Mouse (Mus musculus) CH12.LX (cell line): ENCODE results near the gene Scel. TPM values are rescaled to one million over a fixed set of nuclear protein-coding genes. Genes with fewer than 3 reads are reported as not detected.

Experiments used
- DNase-seq: peaks from one replicate; pipeline ENCODE4 v3.0.0-alpha.2; 2013; ENCODE audit errors: extremely low read depth
- H3K27ac ChIP-seq: 2 replicates; pipeline ENCODE4 v1.5.1; 2012; ENCODE audit warnings: low read depth, mild to moderate bottlenecking, control low read depth, moderate library complexity; ENCODE audit not compliant: insufficient read depth
- H3K27me3 ChIP-seq: replicated peaks from 2 replicates; pipeline ENCODE3; 2012; ENCODE audit warnings: inconsistent platforms
- H3K36me3 ChIP-seq, 2 experiments: replicated peaks in 1 of 2; 2 replicates each; pipeline versions ENCODE3 to v1.6.1; 2012; ENCODE audit warnings: inconsistent platforms in 1 of 2, low read length in 1 of 2, mild to moderate bottlenecking in 1 of 2, mixed read lengths in 1 of 2, moderate library complexity in 1 of 2; ENCODE audit not compliant: control insufficient read depth in 1 of 2, insufficient read depth in 1 of 2
- H3K4me1 ChIP-seq, 2 experiments: 2 replicates each; pipeline ENCODE4 v1.6.1; 2012; ENCODE audit warnings: inconsistent platforms in 1 of 2, moderate library complexity in 1 of 2; ENCODE audit not compliant: insufficient read depth in 2 of 2, control insufficient read depth in 1 of 2
- H3K4me2 ChIP-seq: 2 replicates; pipeline ENCODE4 v1.6.1; 2012; ENCODE audit warnings: low read depth, mild to moderate bottlenecking, control low read depth; ENCODE audit not compliant: poor library complexity, insufficient read depth, severe bottlenecking
- H3K4me3 ChIP-seq, 3 experiments: fragments of 150-350 bp in 1 of 3; sonication (generic) in 1 of 3; replicated peaks in 1 of 3; 2 replicates each; pipeline versions ENCODE3 to v1.5.1; 2011 to 2012; ENCODE audit warnings: low read depth in 2 of 3, low read length in 2 of 3, mild to moderate bottlenecking in 2 of 3, moderate library complexity in 2 of 3, control low read depth in 1 of 3, improper control_type of control experiment in 1 of 3, inconsistent platforms in 1 of 3, mixed read lengths in 1 of 3; ENCODE audit not compliant: poor library complexity in 1 of 3
- H3K79me2 ChIP-seq: replicated peaks from 2 replicates; pipeline ENCODE4 v1.6.1; 2012; ENCODE audit warnings: mild to moderate bottlenecking, moderate library complexity; ENCODE audit not compliant: control insufficient read depth, poor library complexity, insufficient read depth, severe bottlenecking; ENCODE audit errors: extremely low read depth
- H3K9ac ChIP-seq: 2 replicates; pipeline ENCODE4 v1.6.1; 2012; ENCODE audit warnings: low read depth, mild to moderate bottlenecking, control low read depth, moderate library complexity; ENCODE audit not compliant: insufficient read depth
- H3K9me3 ChIP-seq: replicated peaks from 2 replicates; pipeline ENCODE3; 2012; ENCODE audit warnings: low read length, inconsistent platforms, mixed read lengths
- BHLHE40 ChIP-seq: IDR thresholded peaks from 2 replicates; pipeline ENCODE4 v1.6.1; 2011; ENCODE audit warnings: mild to moderate bottlenecking, low read depth, low read length, improper control_type of control experiment
- CHD1 ChIP-seq: IDR thresholded peaks from 2 replicates; pipeline ENCODE4 v1.6.1; 2012; ENCODE audit warnings: low read depth, low read length, improper control_type of control experiment, inconsistent platforms
- CHD2 ChIP-seq: IDR thresholded peaks from 2 replicates; pipeline ENCODE4 v1.6.1; 2011; ENCODE audit warnings: low read length, improper control_type of control experiment
- CTCF ChIP-seq, 2 experiments: IDR thresholded peaks in 1 of 2; conservative IDR thresholded peaks in 1 of 2; 2 replicates each; pipeline ENCODE4 v1.5.1; 2011 to 2012; ENCODE audit warnings: low read depth in 2 of 2, low read length in 2 of 2, improper control_type of control experiment in 1 of 2, inconsistent platforms in 1 of 2, mild to moderate bottlenecking in 1 of 2, moderate library complexity in 1 of 2
- E2F4 ChIP-seq: IDR thresholded peaks from 2 replicates; pipeline ENCODE4 v1.6.1; 2011; ENCODE audit warnings: low read depth, low read length, improper control_type of control experiment; ENCODE audit not compliant: insufficient replicate concordance
- ELF1 ChIP-seq: IDR thresholded peaks from 2 replicates; pipeline ENCODE4 v1.6.1; 2014; ENCODE audit warnings: low read depth, mild to moderate bottlenecking, inconsistent platforms, low read length, improper control_type of control experiment
- ETS1 ChIP-seq: conservative IDR thresholded peaks from 2 replicates; pipeline ENCODE4 v1.6.1; 2012; ENCODE audit warnings: low read depth, mild to moderate bottlenecking, inconsistent platforms, low read length, improper control_type of control experiment, moderate library complexity
- GABPA ChIP-seq: IDR thresholded peaks from 2 replicates; pipeline ENCODE4 v1.6.1; 2012; ENCODE audit warnings: low read depth, low read length, improper control_type of control experiment, inconsistent platforms; ENCODE audit not compliant: insufficient replicate concordance
- HCFC1 ChIP-seq: IDR thresholded peaks from 2 replicates; pipeline ENCODE4 v1.6.1; 2012; ENCODE audit warnings: low read depth, mild to moderate bottlenecking, inconsistent platforms, low read length, improper control_type of control experiment
- IRF4 ChIP-seq: IDR thresholded peaks from 2 replicates; pipeline ENCODE4 v1.6.1; 2014; ENCODE audit warnings: low read depth, mild to moderate bottlenecking, inconsistent platforms, low read length, improper control_type of control experiment
- JUN ChIP-seq: IDR thresholded peaks from 2 replicates; pipeline ENCODE4 v1.6.1; 2011; ENCODE audit warnings: low read depth, mild to moderate bottlenecking, low read length, improper control_type of control experiment, moderate library complexity; ENCODE audit not compliant: insufficient read depth
- JUND ChIP-seq: conservative IDR thresholded peaks from 2 replicates; pipeline ENCODE4 v1.6.1; 2011; ENCODE audit warnings: low read depth, low read length, improper control_type of control experiment
- KAT2A ChIP-seq: IDR thresholded peaks from 2 replicates; pipeline ENCODE4 v1.6.1; 2012; ENCODE audit warnings: low read length, improper control_type of control experiment, inconsistent platforms; ENCODE audit not compliant: insufficient replicate concordance
- MAFK ChIP-seq: IDR thresholded peaks from 2 replicates; pipeline ENCODE4 v1.6.1; 2011; ENCODE audit warnings: low read length, improper control_type of control experiment; ENCODE audit not compliant: insufficient replicate concordance
- MAX ChIP-seq: IDR thresholded peaks from 2 replicates; pipeline ENCODE4 v1.6.1; 2011; ENCODE audit warnings: low read length, improper control_type of control experiment
- MXI1 ChIP-seq: IDR thresholded peaks from 2 replicates; pipeline ENCODE4 v1.6.1; 2011; ENCODE audit warnings: mild to moderate bottlenecking, low read depth, low read length, improper control_type of control experiment
- MYC ChIP-seq: IDR thresholded peaks from 2 replicates; pipeline ENCODE4 v1.6.1; 2011; ENCODE audit warnings: low read depth, mild to moderate bottlenecking, improper control_type of control experiment, low read length
- NRF1 ChIP-seq: IDR thresholded peaks from 2 replicates; pipeline ENCODE4 v1.6.1; 2014; ENCODE audit warnings: low read depth, mild to moderate bottlenecking, inconsistent platforms, low read length, improper control_type of control experiment, moderate library complexity
- PAX5 ChIP-seq: IDR thresholded peaks from 2 replicates; pipeline ENCODE4 v1.6.1; 2012; ENCODE audit warnings: low read length, inconsistent platforms, mixed read lengths
- POLR2A ChIP-seq: IDR thresholded peaks from 2 replicates; pipeline ENCODE4 v1.6.1; 2011; ENCODE audit warnings: low read depth, mild to moderate bottlenecking, improper control_type of control experiment, low read length
- POLR2AphosphoS2 ChIP-seq: IDR thresholded peaks from 2 replicates; pipeline ENCODE4 v1.6.1; 2011; ENCODE audit warnings: low read depth, low read length, improper control_type of control experiment
- RAD21 ChIP-seq: IDR thresholded peaks from 2 replicates; pipeline ENCODE4 v1.6.1; 2011; ENCODE audit warnings: low read depth, mild to moderate bottlenecking, low read length, improper control_type of control experiment, moderate library complexity
- RCOR1 ChIP-seq: conservative IDR thresholded peaks from 2 replicates; pipeline ENCODE4 v1.6.1; 2012; ENCODE audit warnings: low read depth, mild to moderate bottlenecking, inconsistent platforms, low read length, improper control_type of control experiment
- SIN3A ChIP-seq: IDR thresholded peaks from 2 replicates; pipeline ENCODE4 v1.6.1; 2012; ENCODE audit warnings: low read length, improper control_type of control experiment, inconsistent platforms
- SMC3 ChIP-seq: IDR thresholded peaks from 2 replicates; pipeline ENCODE4 v1.6.1; 2011; ENCODE audit warnings: low read depth, low read length, improper control_type of control experiment
- TBP ChIP-seq: conservative IDR thresholded peaks from 2 replicates; pipeline ENCODE4 v1.6.1; 2011; ENCODE audit warnings: low read depth, low read length, improper control_type of control experiment
- UBTF ChIP-seq: IDR thresholded peaks from 2 replicates; pipeline ENCODE4 v1.6.1; 2012; ENCODE audit warnings: low read depth, mild to moderate bottlenecking, inconsistent platforms, low read length, improper control_type of control experiment, moderate library complexity
- ZC3H11A ChIP-seq: IDR thresholded peaks from 2 replicates; pipeline ENCODE4 v1.6.1; 2012; ENCODE audit warnings: low read depth, mild to moderate bottlenecking, inconsistent platforms, low read length, improper control_type of control experiment
- ZKSCAN1 ChIP-seq: IDR thresholded peaks from 2 replicates; pipeline ENCODE4 v1.6.1; 2012; ENCODE audit warnings: low read depth, inconsistent platforms, low read length, improper control_type of control experiment, borderline replicate concordance
- ZMIZ1 ChIP-seq: IDR thresholded peaks from 2 replicates; pipeline ENCODE4 v1.6.1; 2012; ENCODE audit warnings: low read depth, mild to moderate bottlenecking, inconsistent platforms, low read length, improper control_type of control experiment
- dilution Hi-C: fragments of 300-500 bp; cut with MboI; formaldehyde crosslinking; loops from 2 replicates; pipeline ENCODE4 v1.14.3; 2020; ENCODE audit warnings: low sequenced_read_pairs; ENCODE audit not compliant: extremely low pct_unique_long_range_greater_than_20kb, extremely low pct_ligation_motif_present
- in situ Hi-C: fragments of 300-500 bp; cut with MboI; formaldehyde crosslinking; loops from 3 replicates; pipeline ENCODE4 v1.14.3; 2019; ENCODE audit warnings: low sequenced_read_pairs, low pct_ligation_motif_present, low pct_unique_long_range_greater_than_20kb, mixed read lengths
- polyA plus RNA-seq: library from polyadenylated mRNA; unstranded; fragments of >175 nt; gene quantifications from 2 replicates; pipeline ENCODE4 v1.2.1, GENCODE M21; 2012; ENCODE audit warnings: low read depth; ENCODE audit not compliant: insufficient read length
- total RNA-seq, 2 experiments: library from RNA; depleted of rRNA; stranded (reverse); fragments of 300-350 nt in 1 of 2; fragments of >200 nt in 1 of 2; gene quantifications; 2 replicates each; pipeline ENCODE4 v1.2.3; 2012 to 2014

The Scel gene
- total and polyA plus RNA-seq, 3 experiments, result 0.04 to 0.31 (median 0.31) TPM

- Histone ChIP-seq H3K4me3 (no peak overlapping the region), H3K79me2 (no peaks in the 10 kb centered on the region), H3K27me3 (no peaks in the 10 kb centered on the region), H3K27ac (no peak overlapping the region), H3K9ac (no peak overlapping the region), H3K4me2 (no peak overlapping the region), H3K4me1 (peaks cover 6 to 7% of the 10 kb centered on the region in 2 experiments; a peak in 3 of 4 replicates), H3K9me3 (no peaks in the 10 kb centered on the region), H3K36me3 (no peaks in the 10 kb centered on the region)
- dilution Hi-C loops, result loop anchor here (25.0 kb wide), 1 partner anchor 401 kb away; no protein-coding TSS in a partner anchor
- no peak for TF ChIP-seq ZMIZ1
- no peak for TF ChIP-seq SIN3A
- TF ChIP-seq BHLHE40, result 0 out of 2 replicates have a peak, but pooled peaks have one; percentile 10
- TF ChIP-seq KAT2A, result no peak
- TF ChIP-seq E2F4, result no peak
- no peak for TF ChIP-seq MAX
- TF ChIP-seq CTCF (conservative IDR thresholded peaks at IDR 0.05 in 1 of 2, IDR thresholded peaks at IDR 0.05 in 1 of 2; ENCODE audit: low read depth in 2 of 2, low read length in 2 of 2), result peak in 1 of 2 experiments; percentile 41; a peak in 2 of 4 replicates
- TF ChIP-seq PAX5, result no peak
- TF ChIP-seq HCFC1, result no peak
- no peak for TF ChIP-seq UBTF
- no peak for TF ChIP-seq JUN
- no peak for TF ChIP-seq CHD2
- TF ChIP-seq MXI1, result no peak
- TF ChIP-seq ZC3H11A, result no peak
- no peak for TF ChIP-seq ZKSCAN1
- TF ChIP-seq POLR2AphosphoS2, result no peak
- TF ChIP-seq RAD21, result peak; percentile 40
- no peak for TF ChIP-seq ELF1
- no peak for TF ChIP-seq IRF4
- TF ChIP-seq GABPA, result no peak
- TF ChIP-seq MAFK, result no peak
- no peak for TF ChIP-seq NRF1
- TF ChIP-seq RCOR1, result no peak
- TF ChIP-seq ETS1, result no peak
- 0 out of 2 replicates have a peak, but pooled peaks have one; percentile 17 for TF ChIP-seq MYC
- no peak for TF ChIP-seq JUND
- TF ChIP-seq SMC3, result peak; percentile 46
- TF ChIP-seq CHD1, result no peak
- TF ChIP-seq TBP, result no peak
- TF ChIP-seq POLR2A, result no peak
- in situ Hi-C loops, result no loop called here
- no peak for DNase-seq
These were observed 48.4 kb downstream of the Scel start for GRCm38 (mm10) chr14:103561383-103562096.
